Mouse (Mus musculus): ENCODE measurements around the gene Pfn1. TPM values are rescaled to one million over a fixed set of nuclear protein-coding genes. Genes with fewer than 3 reads are reported as not detected.

The Pfn1 gene
- total and polyA plus RNA-seq, 2 experiments from 2014 or later: 486 to 600 TPM

DNA sequence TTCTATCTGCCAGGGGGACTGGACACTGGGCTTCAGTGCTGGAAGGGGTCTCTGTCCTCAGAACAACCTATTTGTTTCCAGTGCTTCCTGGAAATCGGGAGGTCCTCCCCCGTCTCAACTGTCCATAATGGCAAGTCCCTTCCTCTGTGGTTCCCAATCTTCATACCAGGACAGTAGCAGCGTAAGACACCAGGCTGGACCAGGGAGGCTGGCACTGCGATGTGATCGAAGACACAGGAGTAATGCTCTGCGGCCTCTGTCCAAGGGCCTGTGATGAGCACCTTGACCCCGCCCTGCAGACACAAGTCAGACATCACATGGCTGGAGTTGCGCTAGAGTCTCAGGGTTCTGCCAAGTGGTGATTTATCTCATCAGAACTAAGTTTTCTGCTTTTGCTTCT lies 24.9 kb upstream of the Pfn1 start:
- 95% methylated on average over 8 of the region's 8 CpGs for WGBS
- Histone ChIP-seq H3K27me3 (ENCODE audit: insufficient read depth, low read length) (no peaks in the 10 kb centered on the region), H3K9ac (replicated peaks; ENCODE audit: low read length, poor library complexity, severe bottlenecking) (no peak overlapping the region), H3K4me1 (ENCODE audit: insufficient read depth, low read length) (no peaks in the 10 kb centered on the region), H3K4me3 (ENCODE audit: low read depth, low read length) (no peak overlapping the region), H3K9me3 (ENCODE audit: low read length) (no peaks in the 10 kb centered on the region), H3K36me3 (ENCODE audit: insufficient read depth, low read length) (peaks cover 61% of the 10 kb centered on the region), H3K4me2 (ENCODE audit: low read depth, low read length, poor library complexity, severe bottlenecking) (no peak overlapping the region), H3K27ac (ENCODE audit: low read depth, low read length) (no peak overlapping the region)
- no peak for TF ChIP-seq CTCF (IDR thresholded peaks at IDR 0.05)
- no peak for ATAC-seq (ENCODE audit: low FRiP score)
- no peak for DNase-seq (ENCODE audit: low spot score)

DNA sequence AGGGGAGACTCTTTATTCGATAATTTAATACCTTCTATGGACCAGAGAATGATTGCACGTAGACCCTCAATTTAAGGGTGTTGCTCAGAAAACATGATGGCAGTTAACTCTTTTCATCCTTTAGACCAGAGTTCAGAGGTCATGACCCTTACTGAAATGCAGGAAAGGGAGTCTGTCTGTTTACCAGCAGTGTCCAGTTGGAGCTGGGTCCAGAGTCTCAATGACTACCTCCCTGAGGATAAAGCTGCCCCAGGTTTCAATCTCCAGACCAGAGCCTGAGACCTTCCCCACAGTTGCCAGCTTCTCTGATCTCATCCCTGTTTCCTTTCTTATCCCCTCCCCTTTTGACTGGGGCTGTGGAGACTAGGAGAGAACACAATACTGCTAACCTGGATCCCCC lies 24.1 kb upstream of the Pfn1 start:
- Histone ChIP-seq H3K36me3 (ENCODE audit: insufficient read depth, low read length) (peaks cover 60% of the 10 kb centered on the region), H3K9me3 (ENCODE audit: low read length) (no peaks in the 10 kb centered on the region), H3K4me1 (ENCODE audit: insufficient read depth, low read length) (no peaks in the 10 kb centered on the region), H3K4me3 (ENCODE audit: low read depth, low read length) (no peak overlapping the region), H3K4me2 (ENCODE audit: low read depth, low read length, poor library complexity, severe bottlenecking) (no peak overlapping the region), H3K27ac (ENCODE audit: low read depth, low read length) (no peak overlapping the region), H3K27me3 (ENCODE audit: insufficient read depth, low read length) (no peaks in the 10 kb centered on the region), H3K9ac (replicated peaks; ENCODE audit: low read length, poor library complexity, severe bottlenecking) (no peak overlapping the region)
- no peak for TF ChIP-seq CTCF (IDR thresholded peaks at IDR 0.05)
- DNase-seq (ENCODE audit: low spot score) (no peak), ATAC-seq (ENCODE audit: low FRiP score) (no peak)
- 76% methylated on average over 2 of the region's 2 CpGs for WGBS

DNA sequence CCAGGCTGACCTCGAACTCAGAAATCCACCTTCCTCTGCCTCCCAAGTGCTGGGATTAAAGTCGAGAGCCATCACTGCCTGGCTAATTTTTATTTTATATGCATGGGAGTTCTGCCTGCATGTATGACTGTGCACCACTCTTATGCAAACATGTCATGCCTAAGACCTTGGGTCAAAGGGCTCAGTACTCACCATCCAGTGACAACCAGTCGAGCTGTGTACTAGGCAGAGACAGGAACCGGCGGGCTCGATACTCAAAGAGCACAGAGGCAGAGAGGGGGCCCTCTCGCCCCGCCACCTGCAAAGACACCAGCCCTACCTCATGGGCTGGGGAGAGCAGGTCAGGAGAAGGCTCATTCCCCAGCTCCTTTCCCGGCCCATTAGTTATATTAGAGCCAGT lies 23.6 kb upstream of the Pfn1 start:
- peaks cover 56% of the 10 kb centered on the region for H3K36me3 ChIP-seq (ENCODE audit: insufficient read depth, low read length)
- no peak overlapping the region for H3K4me3 ChIP-seq (ENCODE audit: low read depth, low read length)
- WGBS: 88% methylated on average over 9 of the region's 9 CpGs
- H3K9ac ChIP-seq (replicated peaks; ENCODE audit: low read length, poor library complexity, severe bottlenecking): no peak overlapping the region
- ATAC-seq (ENCODE audit: low FRiP score) (no peak), DNase-seq (ENCODE audit: low spot score) (no peak)
- no peaks in the 10 kb centered on the region for H3K27me3 ChIP-seq (ENCODE audit: insufficient read depth, low read length)
- TF ChIP-seq CTCF (IDR thresholded peaks at IDR 0.05): no peak
- no peaks in the 10 kb centered on the region for H3K9me3 ChIP-seq (ENCODE audit: low read length)
- H3K27ac ChIP-seq (ENCODE audit: low read depth, low read length): no peak overlapping the region
- no peaks in the 10 kb centered on the region for H3K4me1 ChIP-seq (ENCODE audit: insufficient read depth, low read length)
- H3K4me2 ChIP-seq (ENCODE audit: low read depth, low read length, poor library complexity, severe bottlenecking): no peak overlapping the region

DNA sequence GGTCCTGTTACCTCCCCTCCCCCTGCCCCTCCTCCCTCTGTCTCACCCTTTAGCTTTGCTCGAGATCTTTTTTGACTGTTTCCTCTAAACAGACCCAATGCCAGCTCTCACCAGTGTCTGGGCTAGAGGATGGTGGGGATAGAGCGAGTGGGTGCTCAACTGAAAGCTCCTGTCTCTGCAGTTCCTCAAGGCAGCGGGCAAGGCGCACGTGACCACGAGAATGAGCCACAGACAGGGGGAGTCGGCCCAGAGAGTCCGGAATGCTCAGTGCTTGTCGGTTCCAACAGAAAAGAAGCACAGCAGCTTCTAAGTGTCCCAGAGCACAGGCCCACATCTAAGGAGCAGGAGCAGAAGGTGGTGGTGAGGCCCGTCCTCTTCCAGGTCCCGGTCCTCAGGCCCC lies 20.1 kb upstream of the Pfn1 start:
- WGBS: 71% methylated on average over 11 of the region's 11 CpGs
- ATAC-seq (ENCODE audit: low FRiP score): no peak
- Histone ChIP-seq H3K9ac (replicated peaks; ENCODE audit: low read length, poor library complexity, severe bottlenecking) (no peak overlapping the region), H3K4me1 (ENCODE audit: insufficient read depth, low read length) (0 out of 2 replicates have a peak, but pooled peaks cover 6% of the 10 kb centered on the region), H3K4me2 (ENCODE audit: low read depth, low read length, poor library complexity, severe bottlenecking) (no peak overlapping the region), H3K27me3 (ENCODE audit: insufficient read depth, low read length) (no peaks in the 10 kb centered on the region), H3K27ac (ENCODE audit: low read depth, low read length) (no peak overlapping the region), H3K9me3 (ENCODE audit: low read length) (no peaks in the 10 kb centered on the region), H3K36me3 (ENCODE audit: insufficient read depth, low read length) (peaks cover 41% of the 10 kb centered on the region), H3K4me3 (ENCODE audit: low read depth, low read length) (no peak overlapping the region)
- DNase-seq (ENCODE audit: low spot score): no peak
- no peak for TF ChIP-seq CTCF (IDR thresholded peaks at IDR 0.05)

DNA sequence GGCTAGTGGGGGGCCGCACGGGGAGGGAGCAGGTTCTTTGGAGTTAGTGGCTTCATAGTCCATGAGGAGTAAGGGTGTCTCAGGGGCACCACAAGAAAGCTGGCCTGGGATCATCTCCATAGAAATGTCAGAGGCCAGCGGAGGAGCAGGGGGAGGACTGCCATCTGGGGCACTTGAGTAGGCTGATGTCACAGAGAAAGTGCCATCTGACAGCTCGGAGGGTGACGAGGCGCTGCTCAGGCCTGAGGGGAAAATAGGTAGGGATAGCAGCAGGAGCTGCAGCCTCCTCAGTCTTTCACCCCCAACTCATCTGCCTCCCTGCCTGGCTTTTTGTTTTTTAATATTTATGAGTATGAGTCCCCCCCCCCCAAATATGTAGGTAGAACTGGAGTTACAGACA lies 19.6 kb upstream of the Pfn1 start:
- DNase-seq (ENCODE audit: low spot score): no peak
- no peaks in the 10 kb centered on the region for H3K27me3 ChIP-seq (ENCODE audit: insufficient read depth, low read length)
- no peak overlapping the region for H3K27ac ChIP-seq (ENCODE audit: low read depth, low read length)
- H3K9me3 ChIP-seq (ENCODE audit: low read length): no peaks in the 10 kb centered on the region
- H3K4me3 ChIP-seq (ENCODE audit: low read depth, low read length): no peak overlapping the region
- H3K4me2 ChIP-seq (ENCODE audit: low read depth, low read length, poor library complexity, severe bottlenecking): no peak overlapping the region
- peaks cover 37% of the 10 kb centered on the region for H3K36me3 ChIP-seq (ENCODE audit: insufficient read depth, low read length)
- H3K9ac ChIP-seq (replicated peaks; ENCODE audit: low read length, poor library complexity, severe bottlenecking): no peak overlapping the region
- H3K4me1 ChIP-seq (ENCODE audit: insufficient read depth, low read length): 0 out of 2 replicates have a peak, but pooled peaks cover 6% of the 10 kb centered on the region
- ATAC-seq (ENCODE audit: low FRiP score): no peak
- 46% methylated on average over 6 of the region's 6 CpGs for WGBS
- TF ChIP-seq CTCF (IDR thresholded peaks at IDR 0.05): no peak

DNA sequence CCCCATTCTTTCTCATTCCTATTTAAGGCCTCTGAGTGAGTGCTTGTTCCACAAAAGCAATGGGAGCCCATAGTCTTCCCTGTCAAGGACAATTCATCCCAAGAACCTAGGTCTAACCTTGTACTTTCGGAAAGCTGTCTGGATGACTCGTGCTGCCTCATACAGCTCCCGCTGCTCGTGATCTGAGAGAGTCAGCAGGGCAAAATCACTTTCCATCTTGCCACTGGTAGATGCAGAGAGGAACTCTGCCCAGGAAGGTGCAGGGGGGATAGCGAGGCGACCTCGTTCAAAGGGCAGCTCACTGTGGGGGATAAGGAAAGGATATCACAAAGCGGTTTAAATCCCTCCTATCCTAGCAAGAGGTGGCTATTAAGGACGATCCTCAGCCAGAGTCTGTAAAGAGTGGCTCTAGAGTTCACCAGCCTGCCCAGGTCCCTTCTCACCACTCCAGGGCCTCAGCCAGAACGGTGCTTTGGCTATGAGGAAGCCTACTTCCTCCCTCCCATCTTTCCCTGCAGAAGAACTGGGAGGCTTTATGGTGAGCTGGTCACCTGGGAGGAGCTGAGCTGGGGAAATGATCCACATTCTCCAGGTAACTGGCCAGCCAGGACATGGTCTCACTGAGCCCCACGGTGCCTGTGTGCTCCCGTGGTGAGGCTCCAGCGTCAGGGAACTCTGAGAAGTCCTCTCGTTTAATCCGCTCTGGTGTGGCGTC lies 17.0 kb upstream of the Pfn1 start:
- TF ChIP-seq CTCF (IDR thresholded peaks at IDR 0.05): no peak
- Histone ChIP-seq H3K27ac (ENCODE audit: low read depth, low read length) (no peak overlapping the region), H3K4me3 (ENCODE audit: low read depth, low read length) (no peak overlapping the region), H3K4me1 (ENCODE audit: insufficient read depth, low read length) (0 out of 2 replicates have a peak, but pooled peaks cover 6% of the 10 kb centered on the region), H3K36me3 (ENCODE audit: insufficient read depth, low read length) (peaks cover 22% of the 10 kb centered on the region), H3K4me2 (ENCODE audit: low read depth, low read length, poor library complexity, severe bottlenecking) (no peak overlapping the region), H3K27me3 (ENCODE audit: insufficient read depth, low read length) (no peaks in the 10 kb centered on the region), H3K9me3 (ENCODE audit: low read length) (no peaks in the 10 kb centered on the region), H3K9ac (replicated peaks; ENCODE audit: low read length, poor library complexity, severe bottlenecking) (0 out of 2 replicates have a peak overlapping the region, but pooled peaks have one; percentile 72)
- DNase-seq (ENCODE audit: low spot score): no peak
- no peak for ATAC-seq (ENCODE audit: low FRiP score)
- 76% methylated on average over 16 of the region's 16 CpGs for WGBS

All from midbrain, postnatal 0 days (tissue).